ENCODE assay signal across 12 mouse cellular contexts in genomic region chrX:135483183-135483582, GRCm38 (mm10). TPM values are rescaled to one million over a fixed set of nuclear protein-coding genes. Genes with fewer than 3 reads are reported as not detected.
"Had no signal": no experiment of that assay in that cellular context is flagged by ENCODE, and none has a peak within 500 bp of the region (broad histone marks: within the 10 kb centered on the region; RNA-seq: fewer than 3 reads in every experiment).

No protein-coding gene starts in this region.

RNA-seq across cellular contexts. Expression of gene AV320801, which starts 11.2 kb away (rescaled TPM):
- total RNA-seq: forebrain, postnatal 0 days; gastrocnemius, adult 18-20 months; gastrocnemius, adult 2 months; gastrocnemius, adult 8-10 months; gastrocnemius, postnatal 10 days; gastrocnemius, postnatal 14 days; gastrocnemius, postnatal 25 days; gastrocnemius, postnatal 36 days; gastrocnemius, postnatal 4 days; heart, adult 18-20 months; heart, adult 2 months; heart, adult 8-10 months had no signal

RNA-seq across cellular contexts. Expression of gene Gm7903, which starts 49.5 kb away (rescaled TPM):
- total RNA-seq: forebrain, postnatal 0 days; gastrocnemius, adult 18-20 months; gastrocnemius, adult 2 months; gastrocnemius, adult 8-10 months; gastrocnemius, postnatal 10 days; gastrocnemius, postnatal 14 days; gastrocnemius, postnatal 25 days; gastrocnemius, postnatal 36 days; gastrocnemius, postnatal 4 days; heart, adult 18-20 months; heart, adult 2 months had no signal
